Mouse (Mus musculus) MEL (cell line): ENCODE results near the gene Dhx30. TPM values are rescaled to one million over a fixed set of nuclear protein-coding genes. Genes with fewer than 3 reads are reported as not detected.

Experiments used
- DNase-seq: peaks from one replicate; pipeline ENCODE4 v3.0.0; 2011; ENCODE audit warnings: low read depth, low spot score
- H3K27ac ChIP-seq: 2 replicates; pipeline ENCODE4 v1.5.1; 2012; ENCODE audit warnings: low read depth, mild to moderate bottlenecking, control low read depth, low read length, moderate library complexity; ENCODE audit not compliant: control insufficient read depth
- H3K27me3 ChIP-seq, 2 experiments: fragments of 150-350 bp in 1 of 2; sonication (generic) in 1 of 2; 2 replicates each; pipeline ENCODE4 v1.6.1; 2012; ENCODE audit warnings: low read length in 2 of 2, mild to moderate bottlenecking in 2 of 2, improper control_type of control experiment in 1 of 2, moderate library complexity in 1 of 2; ENCODE audit not compliant: insufficient read depth in 2 of 2, control insufficient read depth in 1 of 2
- H3K36me3 ChIP-seq, 2 experiments: 2 replicates each; pipeline ENCODE4 v1.6.1; 2012 to 2014; ENCODE audit warnings: low read length in 2 of 2, improper control_type of control experiment in 1 of 2, inconsistent platforms in 1 of 2, mild to moderate bottlenecking in 1 of 2; ENCODE audit not compliant: insufficient read depth in 2 of 2, control insufficient read depth in 1 of 2
- H3K4me1 ChIP-seq, 2 experiments: fragments of 150-350 bp in 1 of 2; sonication (generic) in 1 of 2; 2 replicates each; pipeline ENCODE4 v1.6.1; 2012; ENCODE audit warnings: low read length in 2 of 2, improper control_type of control experiment in 1 of 2, mild to moderate bottlenecking in 1 of 2; ENCODE audit not compliant: insufficient read depth in 2 of 2, control insufficient read depth in 1 of 2
- H3K4me3 ChIP-seq, 2 experiments: fragments of 150-350 bp in 1 of 2; sonication (generic) in 1 of 2; 2 replicates each; pipeline ENCODE4 v1.5.1; 2012; ENCODE audit warnings: low read depth in 2 of 2, low read length in 2 of 2, mild to moderate bottlenecking in 2 of 2, moderate library complexity in 2 of 2, control low read depth in 1 of 2, improper control_type of control experiment in 1 of 2; ENCODE audit not compliant: control insufficient read depth in 1 of 2, insufficient read depth in 1 of 2
- H3K79me2 ChIP-seq: 2 replicates; pipeline ENCODE4 v1.6.1; 2012; ENCODE audit warnings: mild to moderate bottlenecking, low read length, moderate library complexity; ENCODE audit not compliant: control insufficient read depth, poor library complexity, insufficient read depth
- H3K9ac ChIP-seq: 2 replicates; pipeline ENCODE4 v1.6.1; 2012; ENCODE audit warnings: low read depth, mild to moderate bottlenecking, control low read depth, low read length, moderate library complexity; ENCODE audit not compliant: control insufficient read depth, poor library complexity, severe bottlenecking
- H3K9me3 ChIP-seq: fragments of 150-350 bp; sonication (generic); replicated peaks from 2 replicates; pipeline ENCODE4 v1.6.1; 2012; ENCODE audit warnings: mild to moderate bottlenecking, low read length, improper control_type of control experiment, moderate library complexity; ENCODE audit not compliant: insufficient read depth
- BHLHE40 ChIP-seq: IDR thresholded peaks from 2 replicates; pipeline ENCODE4 v1.6.1; 2012; ENCODE audit warnings: low read depth, mild to moderate bottlenecking, inconsistent platforms, low read length, improper control_type of control experiment, borderline replicate concordance
- CHD1 ChIP-seq: IDR thresholded peaks from 2 replicates; pipeline ENCODE4 v1.6.1; 2012; ENCODE audit warnings: low read depth, mild to moderate bottlenecking, inconsistent platforms, low read length, improper control_type of control experiment
- EP300 ChIP-seq, 2 experiments: IDR thresholded peaks; 2 replicates each; pipeline ENCODE4 v1.6.1; 2011; ENCODE audit warnings: improper control_type of control experiment in 2 of 2, low read length in 2 of 2, low read depth in 1 of 2, mild to moderate bottlenecking in 1 of 2
- GATA1 ChIP-seq: IDR thresholded peaks from 2 replicates; pipeline ENCODE4 v1.6.1; 2011; ENCODE audit warnings: low read depth, low read length, improper control_type of control experiment
- MAX ChIP-seq: IDR thresholded peaks from 2 replicates; pipeline ENCODE4 v1.6.1; 2011; ENCODE audit warnings: low read length, improper control_type of control experiment
- MXI1 ChIP-seq: IDR thresholded peaks from 2 replicates; pipeline ENCODE4 v1.6.1; 2011; ENCODE audit warnings: mild to moderate bottlenecking, low read depth, low read length, improper control_type of control experiment
- MYB ChIP-seq: IDR thresholded peaks from 2 replicates; pipeline ENCODE4 v1.6.1; 2011; ENCODE audit warnings: mild to moderate bottlenecking, low read depth, low read length, improper control_type of control experiment
- MYC ChIP-seq: IDR thresholded peaks from 2 replicates; pipeline ENCODE4 v1.6.1; 2011; ENCODE audit warnings: low read depth, mild to moderate bottlenecking, low read length, improper control_type of control experiment, moderate library complexity
- NELFE ChIP-seq: IDR thresholded peaks from 2 replicates; pipeline ENCODE4 v1.6.1; 2011; ENCODE audit warnings: low read depth, low read length, improper control_type of control experiment
- POLR2AphosphoS5 ChIP-seq: IDR thresholded peaks from 2 replicates; pipeline ENCODE4 v1.6.1; 2012; ENCODE audit warnings: low read depth, borderline replicate concordance, mild to moderate bottlenecking, inconsistent platforms, low read length, moderate library complexity, mixed read lengths
- RAD21 ChIP-seq: IDR thresholded peaks from 2 replicates; pipeline ENCODE4 v1.6.1; 2011; ENCODE audit warnings: mild to moderate bottlenecking, low read depth, low read length, improper control_type of control experiment
- RCOR1 ChIP-seq: IDR thresholded peaks from 2 replicates; pipeline ENCODE4 v1.6.1; 2012; ENCODE audit warnings: low read depth, mild to moderate bottlenecking, inconsistent platforms, low read length, improper control_type of control experiment
- SIN3A ChIP-seq: IDR thresholded peaks from 2 replicates; pipeline ENCODE4 v1.6.1; 2012; ENCODE audit warnings: low read length, improper control_type of control experiment, inconsistent platforms
- SMC3 ChIP-seq: IDR thresholded peaks from 2 replicates; pipeline ENCODE4 v1.6.1; 2011; ENCODE audit warnings: low read depth, low read length, improper control_type of control experiment
- TAL1 ChIP-seq: IDR thresholded peaks from 2 replicates; pipeline ENCODE4 v1.6.1; 2012; ENCODE audit warnings: mild to moderate bottlenecking, inconsistent platforms, low read length, moderate library complexity, mixed read lengths
- TBP ChIP-seq: IDR thresholded peaks from 2 replicates; pipeline ENCODE4 v1.8.0; 2011; ENCODE audit warnings: low read depth, low read length, improper control_type of control experiment
- UBTF ChIP-seq: IDR thresholded peaks from 2 replicates; pipeline ENCODE4 v1.6.1; 2012; ENCODE audit warnings: low read depth, mild to moderate bottlenecking, inconsistent platforms, low read length, improper control_type of control experiment, moderate library complexity, borderline replicate concordance; ENCODE audit not compliant: insufficient read depth
- USF2 ChIP-seq, 2 experiments: IDR thresholded peaks; 2 replicates each; pipeline ENCODE4 v1.6.1; 2011 to 2012; ENCODE audit warnings: improper control_type of control experiment in 2 of 2, low read length in 2 of 2, borderline replicate concordance in 1 of 2, inconsistent platforms in 1 of 2, low read depth in 1 of 2, mild to moderate bottlenecking in 1 of 2; ENCODE audit not compliant: insufficient read depth in 1 of 2
- ZNF384 ChIP-seq: IDR thresholded peaks from 2 replicates; pipeline ENCODE4 v1.6.1; 2012; ENCODE audit warnings: low read depth, mild to moderate bottlenecking, inconsistent platforms, low read length, improper control_type of control experiment
- polyA plus RNA-seq, 2 experiments: library from polyadenylated mRNA; stranded (reverse) in 1 of 2; unstranded in 1 of 2; fragments of >175 nt in 1 of 2; fragments of >200 nt in 1 of 2; gene quantifications; 2 replicates each; pipeline versions ENCODE4 v1.2.1 to v1.2.4; 2012; ENCODE audit warnings: low replicate concordance in 2 of 2, low read depth in 1 of 2; ENCODE audit not compliant: insufficient read length in 2 of 2, insufficient read depth in 1 of 2, missing spikeins in 1 of 2
- total RNA-seq: library from RNA; depleted of rRNA; stranded (reverse); fragments of 300-350 nt; gene quantifications from 2 replicates; pipeline ENCODE4 v1.2.3, GENCODE M21; 2012

Gene Dhx30
- total and polyA plus RNA-seq, 3 experiments: 113 to 126 TPM; not detected in 1

- Histone ChIP-seq H3K9me3 (no peaks in the 10 kb centered on the region), H3K79me2 (no peaks in the 10 kb centered on the region), H3K27me3 (no peaks in the 10 kb centered on the region), H3K9ac (no peak overlapping the region), H3K4me3 (no peak overlapping the region), H3K4me1 (peaks cover 0 to 5% of the 10 kb centered on the region in 2 experiments; a peak in 1 of 4 replicates), H3K27ac (no peak overlapping the region), H3K36me3 (no peaks in the 10 kb centered on the region)
- DNase-seq: no peak
- TF ChIP-seq UBTF (no peak), RCOR1 (no peak)
Observed at GRCm38 (mm10) chr9:110071011-110071410, 46.6 kb downstream of the Dhx30 start.

GRCm38 (mm10) chr9:110070358-110070757 is 47.3 kb downstream of the Dhx30 start:
- no peaks in the 10 kb centered on the region for H3K27me3 ChIP-seq
- no peak overlapping the region for H3K9ac ChIP-seq
- H3K79me2 ChIP-seq: no peaks in the 10 kb centered on the region
- H3K4me1 ChIP-seq: peaks cover 0 to 5% of the 10 kb centered on the region in 2 experiments; a peak in 1 of 4 replicates
- H3K4me3 ChIP-seq: no peak overlapping the region
- H3K27ac ChIP-seq: no peak overlapping the region
- no peak for DNase-seq
- no peak for TF ChIP-seq MYB
- TF ChIP-seq CHD1: no peak
- TF ChIP-seq EP300 (IDR thresholded peaks at IDR 0.05; ENCODE audit: low read depth in 1 of 2, low read length in 2 of 2): no peak
- TF ChIP-seq POLR2AphosphoS5: no peak
- TF ChIP-seq SIN3A: no peak
- no peak for TF ChIP-seq TBP
- TF ChIP-seq RCOR1: no peak
- no peak for TF ChIP-seq MYC
- TF ChIP-seq MAX: no peak
- TF ChIP-seq GATA1: no peak
- no peak for TF ChIP-seq SMC3
- TF ChIP-seq NELFE: no peak
- no peak for TF ChIP-seq ZNF384
- no peak for TF ChIP-seq USF2 (IDR thresholded peaks at IDR 0.05; ENCODE audit: borderline replicate concordance in 1 of 2, insufficient read depth in 1 of 2, low read depth in 1 of 2, low read length in 2 of 2)
- no peak for TF ChIP-seq MXI1
- TF ChIP-seq UBTF: no peak
- no peak for TF ChIP-seq RAD21
- no peak for TF ChIP-seq TAL1
- no peak for TF ChIP-seq BHLHE40
- TF ChIP-seq, all 39 proteins: peak for 0
- H3K9me3 ChIP-seq: no peaks in the 10 kb centered on the region
- H3K36me3 ChIP-seq: no peaks in the 10 kb centered on the region
